In genomic region chr9:45399434-45399833, GRCm38 (mm10) we compare ENCODE assay signal across 22 mouse cellular contexts. TPM values are rescaled to one million over a fixed set of nuclear protein-coding genes. Genes with fewer than 3 reads are reported as not detected.
DNase-seq lines count a peak whose midpoint lies in the region; ATAC-seq and TF ChIP-seq lines count a peak whose summit lies in the region.
"Had no signal": no experiment of that assay in that cellular context is flagged by ENCODE, and none has a peak within 500 bp of the region (broad histone marks: within the 10 kb centered on the region; RNA-seq: fewer than 3 reads in every experiment).

TSS of gene Fxyd2 (plus strand) at chr9:45399669.

- H3K9ac ChIP-seq in intestine, postnatal 0 days (ENCODE audit: low read depth, low read length), result no peak within 1 kb of the TSS
- H3K9ac ChIP-seq: intestine, embryonic 15.5 days; lung, embryonic 15.5 days had no signal

- ATAC-seq in intestine, postnatal 0 days, result no peak
- ATAC-seq: forebrain, embryonic 16.5 days; intestine, embryonic 15.5 days had no signal

- TF ChIP-seq CTCF in thymus, adult 2 months (IDR thresholded peaks at IDR 0.05; ENCODE audit: borderline replicate concordance, control insufficient read depth, extremely low read depth, insufficient read depth, low read length, poor library complexity), result no peak
- no peak for TF ChIP-seq CTCF in intestine, postnatal 0 days (IDR thresholded peaks at IDR 0.05; ENCODE audit: low read depth)

- 84% methylated on average over 4 of the region's 4 CpGs for WGBS in thymus, adult 2 months
- 83% methylated on average over 4 of the region's 4 CpGs for WGBS in intestine, postnatal 0 days

- no peaks in the 10 kb centered on the region for H3K4me1 ChIP-seq in thymus, adult 2 months (replicated peaks; ENCODE audit: control insufficient read depth, insufficient read depth, low read length)
- no peaks in the 10 kb centered on the region for H3K4me1 ChIP-seq in intestine, postnatal 0 days (replicated peaks; ENCODE audit: control insufficient read depth, insufficient read depth, low read length)
- H3K4me1 ChIP-seq: heart, embryonic 10.5 days; intestine, embryonic 15.5 days; lung, embryonic 15.5 days had no signal

- H3K27me3 ChIP-seq in thymus, adult 2 months (ENCODE audit: control insufficient read depth, insufficient read depth, low read length), result no peaks in the 10 kb centered on the region
- H3K27me3 ChIP-seq in intestine, postnatal 0 days (replicated peaks; ENCODE audit: control insufficient read depth, insufficient read depth, low read length), result peaks cover 4% of the 10 kb centered on the region; the same call in 1 of the 2 replicates
- H3K27me3 ChIP-seq: intestine, embryonic 15.5 days; lung, embryonic 15.5 days had no signal

- H3K9me3 ChIP-seq in intestine, postnatal 0 days (ENCODE audit: control insufficient read depth), result no peaks in the 10 kb centered on the region
- H3K9me3 ChIP-seq: embryonic facial prominence, embryonic 10.5 days; heart, embryonic 10.5 days; intestine, embryonic 15.5 days; lung, embryonic 15.5 days had no signal

- no peak for TF ChIP-seq POLR2A in thymus, adult 2 months (IDR thresholded peaks at IDR 0.05; ENCODE audit: control insufficient read depth, extremely low read depth, insufficient read depth, low read length, poor library complexity)

- H3K27ac ChIP-seq in thymus, adult 2 months (ENCODE audit: control insufficient read depth, insufficient read depth, low read length), result no peak within 1 kb of the TSS
- H3K27ac ChIP-seq in intestine, postnatal 0 days (ENCODE audit: low read depth, low read length), result no peak within 1 kb of the TSS
- H3K27ac ChIP-seq: embryonic facial prominence, embryonic 10.5 days; heart, embryonic 10.5 days; intestine, embryonic 15.5 days; lung, embryonic 15.5 days; stomach, postnatal 0 days had no signal

- no peak within 1 kb of the TSS for H3K4me2 ChIP-seq in intestine, postnatal 0 days (replicated peaks; ENCODE audit: low read depth)
- H3K4me2 ChIP-seq: intestine, embryonic 15.5 days; lung, embryonic 15.5 days had no signal

- peak; percentile 86 for DNase-seq in kidney, adult 11 months
- DNase-seq in kidney, postnatal 4 days, result no peak
- DNase-seq in thymus, adult 2 months, result no peak
- no peak for DNase-seq in thymus, postnatal 14 days
- DNase-seq in gonadal fat pad, adult 2 months (ENCODE audit: low read depth), result no peak
- peak; percentile 48 to 84 for DNase-seq in kidney, postnatal 25 days
- DNase-seq in adipocyte (ENCODE audit: low spot score), result no peak
- DNase-seq: adrenal gland, postnatal 14 days; cerebellum, postnatal 14 days; gastrocnemius, postnatal 25 days; heart, postnatal 14 days; layer of hippocampus, postnatal 36 days; right cerebral cortex, adult 18-20 months; spleen, adult 18-20 months had no signal

- no peak within 1 kb of the TSS for H3K4me3 ChIP-seq in thymus, adult 2 months (ENCODE audit: control insufficient read depth, insufficient read depth, low read length)
- no peak within 1 kb of the TSS for H3K4me3 ChIP-seq in intestine, postnatal 0 days (ENCODE audit: low read depth, low read length)
- H3K4me3 ChIP-seq: embryonic facial prominence, embryonic 10.5 days; erythroblast, embryonic 14.5 days; heart, embryonic 10.5 days; intestine, embryonic 15.5 days; lung, embryonic 15.5 days had no signal

- H3K36me3 ChIP-seq in thymus, adult 2 months (ENCODE audit: control insufficient read depth, insufficient read depth, low read length), result no peaks in the 10 kb centered on the region
- H3K36me3 ChIP-seq in intestine, postnatal 0 days (ENCODE audit: control insufficient read depth, insufficient read depth), result no peaks in the 10 kb centered on the region
- H3K36me3 ChIP-seq: intestine, embryonic 15.5 days; lung, embryonic 15.5 days had no signal

RNA-seq across cellular contexts. Expression of gene Fxyd2, which starts in this region (rescaled TPM):
- polyA plus RNA-seq in thymus, adult 2 months (2012; rRNA removed), result 220 and 236 TPM in 2 replicates
- polyA plus RNA-seq in gonadal fat pad, adult 2 months (2012; rRNA removed), result 17.6 and 22.3 TPM in 2 replicates
- 1.2 and 1.7 TPM in 2 replicates for polyA plus RNA-seq in intestine, postnatal 0 days (2015; fragmentation: Nextera tagmentation; extraction: Ambion mirVana)
- polyA plus RNA-seq: erythroblast, embryonic 14.5 days had no signal

Comparison
In these comparisons a context has a peak if more than half of its experiments do, and no peak if none do; other contexts are left out.
1. DNase-seq: peak in kidney, adult 11 months (single experiment) and kidney, postnatal 25 days (2 of 2); none in kidney, postnatal 4 days (0 of 2), thymus, adult 2 months (single experiment), thymus, postnatal 14 days (single experiment), gonadal fat pad, adult 2 months (single experiment) and adipocyte (single experiment).